Mouse (Mus musculus): ENCODE measurements around the gene Mllt6.

DNA sequence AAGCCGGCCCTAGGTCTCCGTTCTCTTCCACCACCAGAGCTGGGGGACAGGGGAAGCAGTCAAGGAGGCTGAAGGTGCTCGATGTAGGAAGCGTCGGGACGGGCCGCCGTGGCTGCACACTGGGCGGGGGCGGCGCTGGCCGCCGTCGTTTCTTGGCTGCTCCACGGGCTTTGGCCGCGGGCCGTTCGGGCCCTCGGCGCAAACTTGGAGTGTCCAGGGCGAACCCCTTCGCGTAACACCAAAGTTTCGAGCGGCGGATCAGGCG lies 35.0 kb upstream of the Mllt6 start:
- TF ChIP-seq POLR2A (IDR thresholded peaks at IDR 0.05; ENCODE audit: borderline replicate concordance, extremely low read depth, low read depth, low read length) (no peak), CTCF (IDR thresholded peaks at IDR 0.05; ENCODE audit: insufficient read depth, low read length) (no peak)
